Mouse (Mus musculus) cerebellum, postnatal 25 days (tissue): ENCODE data around the gene Mis12.

Experiments used
- DNase-seq, 2 experiments: peaks; one replicate each; pipeline ENCODE4 v3.0.0; 2021; ENCODE audit warnings: mixed read lengths in 2 of 2

Mis12 gene

DNA sequence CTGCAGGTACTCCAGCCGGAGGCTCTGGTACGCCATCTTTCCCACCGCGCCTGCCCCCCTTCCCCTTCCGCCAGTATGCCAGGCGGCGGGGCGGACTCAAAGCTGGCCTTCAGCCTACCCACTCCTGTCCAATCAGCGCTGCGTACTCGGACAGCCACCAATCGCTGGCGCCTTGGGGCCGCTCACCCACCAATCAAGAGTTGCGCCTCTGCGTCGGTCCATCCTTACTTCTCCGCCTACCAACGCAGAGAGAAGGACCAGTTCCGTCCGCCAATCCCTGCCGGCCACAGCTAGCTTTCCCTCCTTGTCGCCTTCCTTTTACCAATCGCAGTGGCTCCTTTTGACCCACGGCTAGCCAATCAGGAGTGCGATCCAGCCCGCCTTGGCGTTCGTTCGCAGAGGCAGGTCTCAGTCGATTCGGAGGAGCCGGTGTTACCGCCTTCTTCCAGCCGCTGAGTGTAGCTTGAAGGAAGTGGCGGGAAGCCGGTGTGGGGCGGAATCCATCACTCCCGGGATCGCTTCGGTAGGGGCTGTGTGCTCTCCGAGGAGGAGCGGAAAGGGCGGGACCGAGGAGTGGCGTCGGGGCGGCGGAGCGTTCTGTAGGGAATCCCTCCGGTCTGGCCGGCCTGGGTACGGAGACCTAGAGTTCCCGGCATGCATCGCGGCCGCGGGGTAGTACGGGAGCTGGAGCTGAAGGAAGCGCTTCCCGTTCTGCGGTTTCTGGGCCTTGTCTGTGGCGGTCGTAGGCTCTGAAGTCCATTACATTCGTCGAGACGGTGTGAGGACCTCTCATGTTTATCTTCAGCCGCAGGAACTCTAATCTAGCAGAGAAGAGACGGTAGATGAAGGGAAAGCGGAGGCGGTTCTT lies at the start of gene Mis12, which contains the start of gene Derl2:
Gene Mis12 (plus strand): TSS at position 411 of the 868 bp plus-strand sequence.
Gene Derl2 (minus strand): TSS at position 641 of the 868 bp plus-strand sequence.
- peak; percentile 98 for DNase-seq

DNA sequence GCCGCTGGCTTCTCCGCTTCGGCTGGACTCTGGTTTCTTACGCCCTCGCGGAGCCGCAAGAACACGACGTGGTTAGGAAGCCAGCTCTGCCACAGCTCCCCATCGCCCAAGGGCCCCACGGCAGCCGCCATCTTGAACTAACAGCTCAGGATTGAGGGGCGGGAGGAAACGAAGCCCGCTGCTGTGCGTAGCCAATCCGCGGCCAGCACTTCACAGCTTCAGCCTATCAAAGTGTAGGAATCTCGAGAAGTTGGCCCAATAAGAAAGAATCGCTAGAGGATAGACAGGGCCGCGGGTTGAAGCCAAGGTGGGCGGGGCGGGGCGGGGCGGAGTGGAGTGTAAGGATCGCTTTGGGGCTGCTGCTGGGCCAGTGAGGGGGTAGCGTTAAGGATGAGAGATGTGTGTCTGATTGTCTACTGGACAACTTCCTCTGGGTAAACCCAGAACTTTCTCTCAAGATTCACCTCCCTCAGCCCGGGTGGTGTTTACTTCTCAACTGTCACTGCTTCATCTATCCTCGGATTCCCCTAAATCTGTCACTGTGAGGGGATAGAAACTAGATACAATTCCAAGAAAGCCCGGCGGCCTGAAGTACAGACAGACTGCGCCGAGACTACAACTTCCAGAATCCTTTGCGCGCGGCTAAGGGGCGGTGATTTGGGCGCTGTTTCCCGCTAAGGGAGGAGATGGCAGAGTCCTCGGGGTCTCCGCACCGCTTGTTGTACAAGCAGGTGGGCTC lies 49.4 kb upstream of the Mis12 start, which contains the start of the genes Nup88 and Rpain:
Gene Nup88 (minus strand): TSS at position 153 of the 739 bp plus-strand sequence.
Gene Rpain (plus strand): TSS at position 393 of the 739 bp plus-strand sequence.
- DNase-seq: peak; percentile 93 to 94

DNA sequence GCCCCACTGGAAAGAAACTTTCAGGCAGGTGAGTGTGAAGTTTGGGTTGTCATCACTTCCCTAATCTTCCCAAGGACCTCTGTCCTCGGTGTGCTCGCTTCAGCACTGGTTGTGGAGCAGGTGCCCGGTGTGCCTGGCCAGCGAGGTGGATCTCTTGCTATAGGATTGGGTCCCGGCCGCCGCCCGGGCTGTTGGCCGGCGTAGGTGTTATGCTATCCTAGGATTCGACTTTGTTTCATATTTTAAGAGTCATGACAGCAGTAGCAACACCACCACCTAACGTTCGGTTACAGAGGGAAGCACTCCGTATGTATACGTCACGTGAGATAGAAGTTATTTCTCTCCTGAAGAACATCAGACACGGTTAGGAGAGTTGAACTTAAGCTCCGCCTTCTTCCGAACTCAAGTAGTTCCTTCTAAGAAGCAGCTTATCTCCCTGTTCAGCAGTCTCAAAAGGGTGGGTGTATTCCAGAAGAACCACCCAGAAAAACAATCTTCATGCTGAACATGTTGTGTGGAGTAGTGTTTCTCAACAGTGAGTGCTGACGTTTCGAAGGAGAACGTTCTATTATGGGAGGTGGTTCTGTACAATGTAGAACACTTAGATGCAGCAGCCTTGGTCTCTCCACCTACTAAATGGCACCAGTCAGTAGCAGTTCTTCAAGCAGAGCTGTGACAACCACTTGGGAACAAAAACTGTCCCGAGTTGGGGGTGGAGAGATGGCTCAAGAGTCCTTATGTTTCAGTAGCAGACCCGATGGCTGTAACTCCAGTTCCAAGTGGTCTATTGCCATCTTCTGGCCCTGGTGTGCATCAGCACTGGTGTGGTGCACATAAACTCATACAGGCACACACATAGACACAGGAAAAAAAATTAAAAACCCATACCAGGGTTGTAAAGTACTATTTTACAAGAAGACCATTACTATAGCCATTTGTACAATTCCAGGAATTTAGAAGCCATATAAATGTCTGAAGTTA lies 48.6 kb upstream of the Mis12 start:
- DNase-seq: no peak

DNA sequence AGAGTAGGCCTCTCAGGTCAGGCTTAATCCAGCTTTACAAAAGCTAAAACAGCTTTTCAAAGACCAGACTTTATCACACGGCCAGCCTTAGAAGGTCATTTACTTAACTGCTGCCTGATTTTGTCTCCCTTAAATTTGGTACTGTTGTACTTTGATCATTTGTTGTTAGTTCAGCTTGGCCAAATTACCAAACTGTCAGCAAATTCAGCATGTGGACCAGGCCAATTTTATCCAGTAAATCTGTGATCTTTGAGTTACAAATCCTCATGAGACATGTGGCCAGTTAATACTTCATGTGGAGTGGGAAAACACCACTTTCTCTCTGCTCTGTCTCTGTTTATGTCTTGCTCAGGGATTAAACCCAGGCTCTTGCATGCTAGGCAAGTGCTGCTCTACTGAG lies 46.8 kb upstream of the Mis12 start:
- no peak for DNase-seq

DNA sequence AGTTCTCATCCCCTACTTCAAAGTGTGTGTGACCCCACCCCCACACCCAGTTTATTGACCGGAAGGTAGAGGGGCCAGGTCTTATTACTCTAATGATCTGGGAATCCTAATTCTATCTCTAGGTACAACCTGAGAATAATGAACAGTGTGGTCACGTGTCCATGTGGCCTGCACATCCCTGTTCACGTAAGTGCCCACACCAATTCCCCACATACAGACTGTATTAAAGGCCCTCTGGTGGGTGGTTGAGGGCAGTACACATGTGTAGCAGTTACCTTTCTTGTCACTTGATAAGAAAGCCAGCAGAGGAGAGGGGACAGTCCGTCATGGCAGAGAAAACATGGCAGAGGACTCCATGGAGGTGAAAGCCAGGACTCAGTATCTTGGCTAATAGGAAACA lies 45.5 kb upstream of the Mis12 start:
- no peak for DNase-seq

DNA sequence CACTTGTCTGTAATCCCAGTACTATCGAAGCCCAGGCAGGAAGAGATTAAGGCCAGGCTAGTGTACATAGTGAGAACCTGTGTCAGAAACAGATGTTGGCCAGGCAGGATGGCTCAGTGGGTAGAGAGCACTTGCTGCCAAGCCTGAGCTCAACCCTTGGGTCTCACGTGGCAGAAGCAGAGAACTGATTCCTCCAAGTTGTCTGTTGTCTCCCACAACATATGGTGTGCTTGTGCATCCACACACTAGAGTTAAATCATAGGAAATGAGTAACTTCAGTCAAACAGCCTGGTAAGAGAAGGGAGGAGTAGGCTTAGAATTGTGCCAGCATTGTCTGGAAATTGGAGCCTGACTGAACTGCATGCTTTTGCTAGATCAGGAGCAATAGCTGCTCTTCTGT lies 44.2 kb upstream of the Mis12 start:
- DNase-seq: no peak

DNA sequence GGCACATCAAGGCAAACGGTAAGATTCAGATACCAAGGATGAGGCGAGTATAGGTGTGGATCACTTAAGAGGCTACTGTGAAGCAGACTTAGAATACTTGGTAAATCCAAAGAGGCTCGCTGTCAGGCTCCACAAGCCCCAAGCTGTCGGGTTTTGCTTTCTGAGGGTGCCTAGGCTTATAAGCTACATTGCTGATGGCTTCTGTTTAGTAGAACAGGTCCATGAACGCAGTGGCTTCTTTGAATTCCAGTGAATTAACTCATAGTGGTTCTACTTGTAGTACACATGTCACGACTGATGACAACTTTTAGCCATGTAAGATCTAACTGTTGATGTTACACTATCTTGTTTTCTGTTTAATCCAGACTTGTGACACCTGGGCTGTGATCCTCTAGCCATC lies 42.1 kb upstream of the Mis12 start:
- no peak for DNase-seq

DNA sequence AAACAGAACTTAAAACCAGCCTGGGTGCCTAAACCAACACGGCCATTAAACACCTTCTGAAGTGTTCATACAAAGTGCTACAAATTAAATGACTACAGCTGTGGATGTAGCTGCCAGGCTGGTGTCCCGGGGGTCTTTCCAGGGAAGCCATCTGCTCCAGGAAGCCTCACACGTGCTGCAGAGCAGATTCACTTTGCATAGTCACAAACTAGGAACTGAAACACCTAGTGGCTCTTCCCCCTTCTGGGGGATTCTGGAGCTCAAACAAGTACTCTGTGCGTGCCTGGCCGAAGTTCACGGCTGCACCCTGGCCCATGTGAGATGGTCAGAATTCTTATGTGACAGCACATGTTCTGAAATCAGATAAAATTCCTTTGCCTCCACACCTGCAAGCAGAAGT lies 39.2 kb upstream of the Mis12 start:
- DNase-seq: no peak

DNA sequence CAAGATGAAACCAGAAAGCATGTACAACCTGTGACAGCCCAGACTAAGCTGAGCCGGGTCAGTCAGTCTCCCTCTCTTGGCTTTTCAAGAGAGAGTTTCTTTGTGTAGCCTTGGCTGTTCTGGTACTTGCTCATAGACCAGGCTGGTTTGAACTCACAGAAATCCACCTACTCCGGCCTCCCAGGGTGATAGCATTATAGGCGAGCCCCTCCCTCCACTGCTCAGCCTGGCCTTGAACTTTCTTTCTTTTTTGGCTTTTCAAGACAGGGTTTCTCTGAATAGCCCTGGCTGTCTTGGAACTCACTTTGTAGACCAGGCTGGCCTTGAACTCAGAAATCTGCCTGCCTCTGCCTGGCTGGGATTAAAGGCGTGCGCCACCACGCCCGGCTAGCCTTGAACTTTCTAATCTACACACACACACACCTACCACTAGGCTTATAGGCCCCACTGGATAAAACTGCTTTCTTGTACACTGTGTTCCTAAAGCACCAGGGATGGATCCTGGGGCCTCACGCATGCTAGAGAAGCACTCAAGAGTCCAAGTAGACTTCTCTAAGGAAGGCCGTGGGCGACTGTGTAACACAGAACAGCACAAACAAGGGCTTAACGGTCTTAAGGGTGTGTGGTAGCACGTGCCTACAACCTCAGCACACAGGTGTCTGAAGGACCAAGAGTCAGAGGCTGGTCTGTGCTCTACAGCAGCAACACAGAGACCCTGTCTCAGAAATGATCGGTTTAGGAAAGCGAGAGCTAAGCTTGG lies 38.5 kb upstream of the Mis12 start:
- DNase-seq: no peak

DNA sequence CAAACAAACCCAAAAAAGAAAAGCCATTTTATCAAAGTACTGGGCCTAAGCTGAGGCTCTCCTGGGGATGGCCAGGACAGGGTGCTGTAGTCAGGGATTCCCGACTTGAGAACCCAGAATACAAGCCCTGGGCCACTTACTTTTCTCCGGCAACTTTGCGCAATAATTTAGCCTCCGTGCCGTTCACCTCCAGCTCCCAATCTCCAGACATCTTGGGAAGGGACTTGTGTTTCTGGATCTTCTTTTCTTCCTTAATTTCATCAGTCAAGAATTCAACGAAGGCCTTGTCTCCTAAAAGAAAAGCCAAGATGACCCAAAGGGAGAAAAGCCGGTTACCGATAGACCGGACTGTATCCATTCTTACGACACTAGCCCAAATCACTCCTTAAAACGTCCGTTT lies 37.4 kb upstream of the Mis12 start:
- no peak for DNase-seq

DNA sequence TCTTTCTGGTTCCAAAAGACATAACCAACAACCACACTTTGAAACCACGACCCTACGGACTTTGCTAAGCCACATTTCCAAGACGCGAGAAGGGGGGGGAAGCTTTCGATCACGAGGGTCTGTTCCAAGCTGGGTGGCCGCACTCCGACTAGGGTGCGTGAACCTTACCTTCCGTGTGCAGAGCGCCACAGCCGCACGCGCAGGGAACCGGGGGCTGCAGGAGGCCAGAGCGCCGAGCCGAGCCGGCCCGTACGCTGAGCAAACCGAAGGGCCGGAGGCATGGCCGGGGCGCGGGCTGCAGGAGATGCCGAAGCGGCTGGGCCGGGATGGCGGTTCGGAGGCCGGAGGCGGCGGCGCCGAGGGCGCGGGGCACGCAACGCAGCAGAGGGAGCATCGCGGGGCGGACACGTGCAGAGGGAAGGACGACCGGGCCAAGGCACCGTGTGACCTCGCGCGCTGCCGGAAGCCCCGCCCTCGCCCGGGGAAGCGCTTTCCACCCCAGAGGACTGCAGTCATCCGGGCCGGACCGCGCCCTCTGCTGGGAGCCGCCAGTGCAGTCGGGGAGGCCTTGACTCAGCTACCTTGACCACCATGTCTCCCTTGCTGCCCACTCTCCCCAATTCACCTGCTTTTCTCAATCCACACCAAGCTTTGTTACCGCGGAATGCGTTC lies 36.7 kb upstream of the Mis12 start, which contains the start of gene C1qbp:
Gene C1qbp (minus strand): TSS at position 470 of the 672 bp plus-strand sequence.
- DNase-seq: peak; percentile 96 to 98

DNA sequence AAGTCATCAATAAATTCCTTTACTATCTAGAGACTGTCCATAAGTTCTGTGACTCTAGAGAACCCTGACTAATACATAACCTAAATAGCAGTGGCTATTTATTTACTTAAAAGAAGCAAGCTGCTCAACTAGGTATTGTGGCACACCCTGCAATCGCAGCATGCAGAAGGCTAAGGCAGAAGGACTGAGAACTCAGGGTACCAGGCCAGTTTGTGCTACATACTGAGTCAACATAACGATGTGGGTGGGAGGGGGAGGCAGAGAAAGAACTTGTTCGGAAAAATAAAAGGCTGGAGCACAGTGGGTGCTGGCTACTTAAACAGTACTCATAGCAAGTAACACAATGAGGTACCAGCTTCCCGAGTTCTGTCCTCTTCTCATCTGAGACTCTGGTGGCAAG lies 18.2 kb upstream of the Mis12 start:
- no peak for DNase-seq

DNA sequence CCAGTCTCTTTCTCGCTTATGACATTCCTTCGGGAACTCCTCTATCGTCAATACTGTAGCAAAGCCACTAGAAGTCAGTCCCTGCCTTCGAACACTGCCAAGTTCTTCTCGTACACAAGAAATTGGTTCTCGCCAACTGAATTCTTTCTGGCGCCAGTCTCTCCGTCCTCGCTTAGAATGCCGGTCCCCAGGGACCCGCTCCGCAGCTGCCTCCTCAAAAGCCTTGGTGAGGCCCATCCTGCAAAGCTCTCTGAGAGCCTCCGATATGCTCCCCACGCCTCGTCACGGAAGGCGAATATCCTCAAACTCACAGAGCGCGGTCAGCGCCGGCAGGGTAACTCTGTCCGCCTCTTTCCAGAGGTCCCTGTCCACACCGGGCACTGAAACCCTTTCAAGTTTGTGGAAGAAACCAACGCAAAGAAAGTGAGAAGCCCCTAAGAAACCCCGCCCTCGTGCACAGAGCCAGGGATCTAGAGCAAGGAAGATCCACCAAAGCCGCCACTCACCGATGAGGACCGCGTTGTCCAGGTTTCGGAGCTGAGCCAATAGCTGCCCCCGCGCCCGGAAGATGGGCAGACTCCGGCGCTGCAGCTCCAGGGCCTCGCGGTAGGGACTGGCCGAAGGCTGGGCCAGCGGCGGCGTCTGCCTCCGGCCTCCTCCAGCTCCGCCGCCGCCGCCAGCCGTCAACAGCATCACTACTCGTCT lies 15.6 kb upstream of the Mis12 start:
- no peak for DNase-seq

DNA sequence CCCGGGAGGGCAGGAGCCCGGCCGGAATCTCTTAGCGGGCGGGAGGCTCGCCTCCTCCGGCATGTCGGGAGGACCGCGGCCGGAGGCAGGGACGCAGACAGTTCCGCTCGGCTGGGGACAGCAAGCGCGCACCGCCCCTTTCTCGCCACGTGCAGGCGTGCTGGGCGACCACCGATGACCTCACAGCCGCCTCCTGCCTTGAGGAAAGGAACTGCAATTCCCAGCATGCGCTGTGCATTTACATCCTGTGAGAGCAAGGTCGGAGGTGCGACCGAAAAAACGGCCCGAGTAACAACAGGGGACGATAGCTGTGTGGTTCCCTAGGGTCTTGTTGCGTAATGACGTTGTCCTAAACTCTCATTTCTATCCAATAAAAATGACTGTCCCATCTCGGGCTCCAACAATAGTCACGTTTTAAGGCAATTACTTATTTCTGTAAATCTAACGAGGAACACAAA lies 15.1 kb upstream of the Mis12 start, which contains the start of gene Dhx33:
Gene Dhx33 (minus strand): TSS at position 122 of the 458 bp plus-strand sequence.
- DNase-seq: peak; percentile 95 to 97

DNA sequence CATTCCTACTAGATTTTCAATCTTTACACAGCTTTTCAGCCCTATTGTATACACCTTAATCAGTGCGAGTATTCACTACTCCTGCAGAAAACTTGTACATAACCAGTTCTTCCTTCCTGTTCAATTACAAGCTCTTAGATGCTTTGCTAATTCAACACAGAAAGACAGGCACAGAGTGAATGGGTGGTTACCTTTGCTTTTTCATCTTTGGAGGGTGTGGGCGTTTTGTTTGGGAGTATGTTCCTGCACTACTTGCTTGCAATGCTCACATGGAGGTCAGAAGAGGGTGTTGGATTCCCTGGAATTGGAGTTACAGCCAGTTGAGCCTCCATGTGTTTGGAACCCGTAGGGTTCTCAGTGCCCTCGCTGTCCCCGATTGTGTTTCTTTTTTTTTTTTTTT lies 14.4 kb upstream of the Mis12 start:
- DNase-seq: no peak

DNA sequence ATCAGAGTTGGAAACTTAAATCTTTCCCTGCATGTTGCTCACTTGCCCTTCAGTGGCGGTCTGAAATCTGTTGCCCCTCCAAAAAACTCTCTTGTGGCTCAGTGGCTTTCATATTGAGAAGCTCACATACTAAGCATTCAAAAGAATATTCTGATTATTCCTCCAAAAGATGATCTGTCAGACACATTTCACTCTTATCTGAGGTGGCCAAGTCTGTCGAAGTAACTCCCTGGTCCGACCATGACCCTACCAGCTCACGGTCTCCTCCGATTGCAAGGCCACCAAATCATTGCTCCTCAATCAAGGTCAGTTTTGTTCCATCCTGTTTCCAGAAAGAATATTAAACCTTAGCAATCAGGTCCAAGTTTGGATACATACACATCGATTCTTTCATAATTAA lies 12.4 kb upstream of the Mis12 start:
- DNase-seq: no peak

DNA sequence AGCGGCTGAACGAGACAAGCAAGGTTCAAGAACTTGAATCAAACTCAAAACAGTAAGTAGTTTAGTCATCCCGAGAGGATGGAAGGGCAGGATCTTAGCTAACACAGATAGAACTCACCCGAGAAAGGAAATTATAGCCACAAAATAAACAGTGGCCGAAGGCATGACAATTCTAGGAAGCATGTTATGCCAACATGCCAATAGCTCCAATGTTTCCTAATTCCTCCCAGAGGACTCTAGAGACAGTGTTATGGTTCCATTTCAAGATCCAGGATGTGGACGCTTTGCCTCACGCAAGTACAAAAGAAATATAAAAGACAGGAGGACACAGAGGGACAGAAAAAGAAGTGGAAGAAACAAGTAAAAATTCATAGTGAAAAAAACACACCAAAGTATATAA lies 11.6 kb upstream of the Mis12 start:
- DNase-seq: no peak

DNA sequence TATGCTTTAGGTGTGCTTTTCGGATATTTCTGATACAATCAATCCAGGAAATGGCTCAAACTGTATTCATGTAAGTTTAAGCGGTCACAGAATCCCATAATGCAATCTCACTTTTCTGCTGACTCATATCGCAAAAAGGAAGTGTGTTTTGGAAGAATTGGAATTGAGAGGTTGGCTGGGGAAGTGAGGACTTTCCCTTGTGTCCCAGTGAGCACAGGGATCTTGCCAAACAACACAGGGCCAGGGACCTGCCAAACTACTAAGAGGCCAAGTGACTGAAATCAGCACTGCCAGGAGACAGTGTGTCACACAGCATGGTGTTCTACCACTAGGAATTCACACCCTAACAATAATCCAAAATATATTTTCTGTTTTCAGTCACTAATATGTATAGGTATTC lies 11.1 kb upstream of the Mis12 start:
- DNase-seq: peak in 1 of 2 experiments; percentile 29

DNA sequence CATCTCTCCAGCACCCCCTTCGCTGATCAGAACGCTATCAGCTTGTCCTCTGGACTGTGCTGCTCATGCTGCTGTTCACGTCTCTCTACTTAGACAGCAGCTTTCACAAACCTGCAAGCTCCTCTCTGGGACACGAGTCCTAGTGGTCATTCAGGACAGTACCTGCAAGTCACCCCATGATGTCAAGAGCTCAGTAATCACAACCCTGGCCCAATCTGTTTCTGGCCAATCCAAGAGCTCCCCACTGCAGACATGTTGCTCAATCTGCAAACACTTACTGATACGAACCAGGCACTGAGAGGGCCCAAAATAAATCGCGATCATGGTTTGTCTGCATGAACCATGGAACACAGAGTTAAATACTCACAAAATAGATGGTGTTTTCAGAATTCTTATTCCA lies 6.7 kb upstream of the Mis12 start:
- DNase-seq: no peak

DNA sequence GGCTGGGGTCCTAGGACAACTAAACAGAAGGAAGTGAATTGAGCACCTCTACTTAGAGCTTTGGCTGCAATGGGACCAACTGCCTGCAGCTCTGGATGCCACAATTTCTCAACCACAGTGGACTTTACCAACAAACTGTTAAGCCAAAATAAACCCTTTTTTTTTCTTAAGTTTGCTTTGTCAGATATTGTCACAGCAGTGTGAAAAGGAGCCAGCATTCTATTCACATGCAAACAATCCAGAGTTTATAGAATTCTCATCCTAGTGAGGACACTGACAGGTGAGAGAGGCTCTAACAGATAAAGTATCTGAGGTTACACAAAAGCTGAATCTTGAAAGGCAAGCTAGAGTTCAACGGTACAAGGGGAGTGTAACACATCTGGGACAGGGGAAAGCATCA lies 2.4 kb upstream of the Mis12 start:
- no peak for DNase-seq
